Mouse (Mus musculus): Measurements from ENCODE around the gene Dmac1.

DNA sequence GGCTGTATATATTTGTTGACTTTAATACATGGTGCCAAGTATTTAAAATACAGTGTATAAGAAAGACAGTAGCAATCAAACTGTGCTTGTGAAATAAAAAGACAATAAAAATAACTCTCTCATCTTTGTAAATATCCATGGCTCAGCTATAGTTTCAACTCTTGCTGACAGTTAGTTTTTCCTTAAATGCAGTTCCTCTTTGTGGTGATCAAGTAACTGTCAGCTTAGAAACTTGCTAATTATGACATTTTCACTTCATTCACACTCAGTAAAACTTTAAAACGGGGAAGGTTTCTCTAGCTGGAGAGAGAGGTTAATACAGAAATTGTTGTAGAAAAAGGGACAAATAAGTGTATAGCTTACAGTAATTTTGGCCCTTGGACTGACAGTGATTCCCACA, 37.3 kb upstream of the Dmac1 start:
- no peak for TF ChIP-seq CTCF (IDR thresholded peaks at IDR 0.05; ENCODE audit: extremely low read depth, insufficient read depth, insufficient read length, insufficient replicate concordance)
- no peak for TF ChIP-seq POLR2A (IDR thresholded peaks at IDR 0.05; ENCODE audit: low read depth, low read length)

Data from spleen, adult 2 months (tissue).